Mouse (Mus musculus) kidney, embryonic 14.5 days (tissue): Measurements from ENCODE around the gene Tex261. TPM values are rescaled to one million over a fixed set of nuclear protein-coding genes. Genes with fewer than 3 reads are reported as not detected.

Source experiments
- ATAC-seq: fragments of 200-750 bp; cut with Nextera tagmentation; 2 replicates; pipeline ENCODE4 v1.8.0; 2017; ENCODE audit warnings: moderate number of reproducible peaks, mild to moderate bottlenecking, moderate TSS enrichment, moderate library complexity; ENCODE audit not compliant: low FRiP score, low TSS enrichment
- H3K27ac ChIP-seq: fragments of 300-500 bp; sonication (generic); 2 replicates; pipeline ENCODE4 v1.5.1; 2014; ENCODE audit warnings: low read depth, mild to moderate bottlenecking, low read length, moderate library complexity, mixed read lengths
- H3K27me3 ChIP-seq: fragments of 300-500 bp; sonication (generic); 2 replicates; pipeline ENCODE4 v1.6.1; 2014; ENCODE audit warnings: mild to moderate bottlenecking, low read length; ENCODE audit not compliant: control insufficient read depth, insufficient read depth
- H3K36me3 ChIP-seq: fragments of 300-500 bp; sonication (generic); 2 replicates; pipeline ENCODE4 v1.6.1; 2014; ENCODE audit warnings: low read length, mixed read lengths; ENCODE audit not compliant: control insufficient read depth, insufficient read depth
- H3K4me1 ChIP-seq: fragments of 300-500 bp; sonication (generic); 2 replicates; pipeline ENCODE4 v1.6.1; 2014; ENCODE audit warnings: low read length, mixed read lengths; ENCODE audit not compliant: control insufficient read depth, insufficient read depth
- H3K4me2 ChIP-seq: fragments of 300-500 bp; sonication (generic); replicated peaks from 2 replicates; pipeline ENCODE4 v1.6.1; 2014; ENCODE audit warnings: low read depth, mild to moderate bottlenecking, low read length
- H3K4me3 ChIP-seq: fragments of 300-500 bp; sonication (generic); 2 replicates; pipeline ENCODE4 v1.5.1; 2014; ENCODE audit warnings: mild to moderate bottlenecking, low read length
- H3K9ac ChIP-seq: fragments of 300-500 bp; sonication (generic); 2 replicates; pipeline ENCODE4 v1.6.1; 2014; ENCODE audit warnings: low read depth, mild to moderate bottlenecking, low read length, moderate library complexity
- H3K9me3 ChIP-seq: fragments of 300-500 bp; sonication (generic); 2 replicates; pipeline ENCODE4 v1.6.1; 2016; ENCODE audit warnings: low read length; ENCODE audit not compliant: control insufficient read depth
- WGBS: fragments of 180-500 bp; shearing (Covaris S2); extraction: QIAGEN DNeasy Blood & Tissue Kit; methylation state at CpG from one replicate; pipeline ENCODE4 v1.1.7; 2014; 5-methylcytosine and 5-hydroxymethylcytosine counted together
- polyA plus RNA-seq: library from polyadenylated mRNA; unstranded; fragments of >200 nt; fragmentation: Nextera tagmentation; extraction: Ambion mirVana; gene quantifications from 2 replicates; pipeline ENCODE4 v1.2.1, GENCODE M21; 2014

Tex261 gene
- polyA plus RNA-seq, 1 experiment from 2014 or later: 67.3 TPM

DNA sequence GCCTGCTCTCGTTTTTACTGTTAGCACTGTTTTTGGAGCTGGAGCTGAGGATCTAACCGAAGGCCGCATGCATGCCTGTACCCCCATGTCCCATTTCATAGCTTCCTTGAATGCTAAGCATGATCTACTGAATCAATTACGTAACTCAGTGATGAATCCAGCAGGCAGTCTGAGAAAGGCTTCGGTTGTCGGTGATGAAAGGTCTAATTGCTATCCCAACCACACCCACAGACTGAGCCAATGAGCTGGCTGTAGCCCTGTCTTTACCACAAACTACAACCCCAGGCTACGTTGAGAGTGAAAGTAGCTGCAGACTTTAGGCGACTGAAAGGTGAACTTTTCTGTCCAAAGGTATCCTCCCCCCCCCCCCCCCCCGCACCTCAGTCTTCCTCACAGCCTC is 1.5 kb downstream of the Tex261 start:
- no peak for ATAC-seq
- peak overlapping the region; percentile 84 for H3K4me2 ChIP-seq
- H3K4me3 ChIP-seq: peak overlapping the region; percentile 96; the same call in 1 of the 2 replicates
- no peak overlapping the region for H3K27ac ChIP-seq
- H3K9me3 ChIP-seq: no peaks in the 10 kb centered on the region
- H3K4me1 ChIP-seq: 0 out of 2 replicates have a peak, but pooled peaks cover 5% of the 10 kb centered on the region
- 54% methylated on average over 8 of the region's 9 CpGs for WGBS
- H3K9ac ChIP-seq: peak overlapping the region; percentile 93; the same call in 1 of the 2 replicates
- peaks cover 33% of the 10 kb centered on the region for H3K36me3 ChIP-seq
- no peaks in the 10 kb centered on the region for H3K27me3 ChIP-seq

DNA sequence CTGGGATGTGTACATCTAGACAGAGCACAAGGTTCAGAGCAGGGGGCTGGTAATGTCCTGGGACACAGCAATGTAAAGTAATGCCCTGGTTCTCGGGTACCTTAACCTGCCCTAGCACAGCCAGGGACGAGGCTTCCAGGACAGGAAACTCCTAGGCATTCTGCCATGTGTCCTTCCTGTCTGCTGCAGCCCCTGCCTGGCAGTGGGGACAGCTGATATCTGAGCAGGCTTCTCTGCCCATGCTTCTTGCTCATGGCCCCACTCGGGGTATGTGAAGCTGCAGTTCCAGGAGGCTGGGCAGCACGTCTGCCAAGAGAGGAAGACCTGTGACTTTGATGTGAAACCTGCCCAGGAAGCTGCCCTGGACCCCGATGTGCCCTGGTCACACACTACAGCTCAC is 7.1 kb downstream of the Tex261 start:
- Histone ChIP-seq H3K27ac (no peak overlapping the region), H3K36me3 (peaks cover 37% of the 10 kb centered on the region), H3K4me2 (no peak overlapping the region), H3K27me3 (no peaks in the 10 kb centered on the region), H3K9ac (no peak overlapping the region), H3K4me3 (no peak overlapping the region), H3K4me1 (no peaks in the 10 kb centered on the region), H3K9me3 (no peaks in the 10 kb centered on the region)
- ATAC-seq: no peak
- WGBS: 66% methylated on average over 5 of the region's 5 CpGs

DNA sequence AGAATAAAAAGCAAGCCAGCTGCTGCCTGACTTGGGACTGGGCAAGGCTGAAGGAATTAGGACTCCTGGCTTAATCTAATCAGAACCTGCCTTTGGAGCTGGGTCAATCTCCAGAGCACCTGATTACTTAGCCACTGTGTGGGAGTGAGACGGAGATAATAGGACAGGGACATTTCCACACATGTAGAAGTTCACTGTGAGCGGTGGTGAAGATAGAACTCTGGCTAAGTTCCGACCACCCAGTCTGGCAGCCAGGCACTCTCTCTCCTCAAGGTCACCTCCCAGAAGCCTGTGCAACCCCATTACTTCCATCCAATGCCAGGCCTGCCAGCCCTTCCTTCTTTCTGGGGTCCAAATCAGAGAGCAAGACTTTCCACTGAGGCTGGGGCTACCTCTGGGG is 8.6 kb downstream of the Tex261 start:
- peaks cover 29% of the 10 kb centered on the region for H3K36me3 ChIP-seq
- H3K4me1 ChIP-seq: peaks cover 7% of the 10 kb centered on the region
- 81% methylated on average over 3 of the region's 3 CpGs for WGBS
- ATAC-seq: no peak
- peaks cover 8% of the 10 kb centered on the region; the same call in 1 of the 2 replicates for H3K27me3 ChIP-seq
- no peaks in the 10 kb centered on the region for H3K9me3 ChIP-seq
- H3K27ac ChIP-seq: no peak overlapping the region
- no peak overlapping the region for H3K4me2 ChIP-seq
- no peak overlapping the region for H3K9ac ChIP-seq
- no peak overlapping the region for H3K4me3 ChIP-seq

DNA sequence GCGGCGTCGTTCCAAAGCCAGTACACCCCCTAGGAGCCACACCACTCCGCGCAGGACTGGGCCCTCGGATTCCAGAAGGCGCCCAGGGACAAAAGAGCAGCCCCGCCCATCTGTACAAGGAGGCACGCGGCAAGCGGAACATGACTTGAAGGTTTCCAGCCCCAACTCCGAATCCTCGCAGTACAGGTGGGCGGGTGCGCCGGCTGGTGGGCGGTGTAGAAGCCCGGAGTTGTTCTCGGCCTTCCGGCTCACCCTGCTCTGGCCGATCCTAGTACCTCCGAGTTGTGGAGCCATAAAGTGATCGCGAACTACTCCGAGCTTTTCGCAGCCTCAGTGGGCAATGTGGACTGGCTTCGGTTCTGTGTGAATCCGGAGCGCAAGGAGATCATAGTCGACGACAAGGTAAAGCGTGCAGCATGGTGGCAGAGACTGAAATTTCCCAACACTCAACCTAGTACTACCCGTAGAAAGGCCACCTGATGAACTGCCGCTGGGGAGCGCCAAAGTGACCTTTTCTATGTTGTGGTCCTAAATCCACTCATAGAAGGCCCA is 12.7 kb downstream of the Tex261 start:
- WGBS: 1% methylated on average over 35 of the region's 35 CpGs
- Histone ChIP-seq H3K27ac (no peak overlapping the region), H3K27me3 (peaks cover 31% of the 10 kb centered on the region), H3K9ac (peak overlapping the region; percentile 42; the same call in 1 of the 2 replicates), H3K4me2 (peak overlapping the region; percentile 62), H3K4me1 (peaks cover 7% of the 10 kb centered on the region), H3K4me3 (peak overlapping the region; percentile 36), H3K36me3 (no peaks in the 10 kb centered on the region), H3K9me3 (no peaks in the 10 kb centered on the region)
- peak; percentile 78 for ATAC-seq

DNA sequence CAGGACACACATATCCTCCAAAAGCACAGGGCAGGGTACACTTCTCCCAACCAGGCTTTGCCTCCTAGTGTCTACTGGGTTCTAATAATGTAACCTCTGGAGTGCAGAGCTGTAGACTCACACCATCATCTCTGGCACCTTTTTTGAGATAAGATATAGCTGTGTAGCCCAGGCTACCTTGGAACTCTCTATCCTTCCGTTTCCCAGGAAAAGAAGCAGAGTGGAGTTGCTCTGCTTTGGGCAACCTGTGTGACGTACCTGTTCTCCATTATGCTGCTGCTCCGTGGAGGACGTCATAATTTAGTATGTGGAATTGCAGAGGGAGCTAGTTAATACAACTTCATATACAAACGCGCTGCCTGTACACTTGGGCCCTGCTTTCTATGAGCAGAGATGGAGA is 13.3 kb downstream of the Tex261 start, which contains the start of gene Ankrd53:
Ankrd53 (plus strand) TSS at position 301 of the 400 bp plus-strand sequence.
- Histone ChIP-seq H3K27ac (no peak within 1 kb of the TSS), H3K9ac (peak within 1 kb of the TSS; percentile 42; the same call in 1 of the 2 replicates), H3K36me3 (no peaks in the 10 kb centered on the region), H3K27me3 (peaks cover 37% of the 10 kb centered on the region), H3K4me2 (peak within 1 kb of the TSS; percentile 62), H3K9me3 (no peaks in the 10 kb centered on the region), H3K4me1 (peaks cover 7% of the 10 kb centered on the region), H3K4me3 (peak within 1 kb of the TSS; percentile 36)
- 0 out of 2 replicates have a peak, but pooled peaks have one; percentile 1 for ATAC-seq
- 25% methylated on average over 6 of the region's 6 CpGs for WGBS

DNA sequence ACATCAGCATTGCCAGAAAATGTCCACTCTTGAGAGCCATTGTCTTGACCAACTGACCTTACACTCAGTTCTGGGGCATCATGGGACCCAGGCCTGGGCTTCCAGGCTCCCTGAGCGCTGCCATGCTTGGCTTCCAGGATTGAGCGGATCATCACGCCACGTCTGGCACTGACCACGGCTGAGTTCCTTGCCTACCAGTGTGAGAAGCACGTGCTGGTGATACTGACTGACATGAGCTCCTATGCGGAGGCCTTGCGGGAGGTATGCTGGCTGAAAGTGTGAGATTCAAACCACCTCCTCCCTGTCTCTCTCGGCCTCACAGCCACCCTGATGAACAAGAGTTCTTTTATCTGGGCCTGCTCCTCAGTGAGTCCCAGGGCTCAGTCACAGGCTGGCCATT is 19.6 kb downstream of the Tex261 start:
- H3K27me3 ChIP-seq: peaks cover 41% of the 10 kb centered on the region
- no peak overlapping the region for H3K4me3 ChIP-seq
- no peaks in the 10 kb centered on the region for H3K4me1 ChIP-seq
- H3K4me2 ChIP-seq: no peak overlapping the region
- 82% methylated on average over 9 of the region's 9 CpGs for WGBS
- no peak for ATAC-seq
- no peak overlapping the region for H3K9ac ChIP-seq
- no peaks in the 10 kb centered on the region for H3K36me3 ChIP-seq
- no peaks in the 10 kb centered on the region for H3K9me3 ChIP-seq
- H3K27ac ChIP-seq: no peak overlapping the region

DNA sequence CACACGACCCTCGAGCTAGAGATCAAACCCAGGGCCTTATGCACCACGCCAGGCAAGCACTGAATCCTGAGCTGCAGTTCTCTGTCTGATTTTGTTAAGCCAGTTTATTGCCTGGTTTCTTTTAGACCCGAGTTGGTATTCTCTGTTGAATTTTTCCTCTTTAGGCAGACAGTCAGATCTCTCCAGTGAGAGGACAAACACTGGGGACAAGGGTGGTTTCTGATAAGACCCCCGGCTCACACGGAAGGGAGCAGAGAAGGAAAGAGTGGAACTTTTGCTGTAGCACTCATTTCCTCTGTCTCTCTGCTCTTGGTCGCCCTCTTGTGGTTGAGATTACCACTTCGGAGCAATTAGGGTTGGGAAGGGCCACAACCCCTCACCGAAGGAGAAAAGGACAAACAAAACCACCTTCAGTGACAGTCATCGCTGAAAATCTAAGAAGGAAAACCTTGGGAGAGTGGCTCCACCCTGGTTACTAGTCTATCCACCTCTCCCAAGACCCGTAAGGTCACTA is 25.4 kb downstream of the Tex261 start:
- Histone ChIP-seq H3K27ac (no peak overlapping the region), H3K4me1 (no peaks in the 10 kb centered on the region), H3K4me3 (no peak overlapping the region), H3K27me3 (peaks cover 5% of the 10 kb centered on the region), H3K36me3 (no peaks in the 10 kb centered on the region), H3K9me3 (no peaks in the 10 kb centered on the region), H3K4me2 (no peak overlapping the region), H3K9ac (no peak overlapping the region)
- 9% methylated on average over 11 of the region's 11 CpGs for WGBS
- no peak for ATAC-seq

DNA sequence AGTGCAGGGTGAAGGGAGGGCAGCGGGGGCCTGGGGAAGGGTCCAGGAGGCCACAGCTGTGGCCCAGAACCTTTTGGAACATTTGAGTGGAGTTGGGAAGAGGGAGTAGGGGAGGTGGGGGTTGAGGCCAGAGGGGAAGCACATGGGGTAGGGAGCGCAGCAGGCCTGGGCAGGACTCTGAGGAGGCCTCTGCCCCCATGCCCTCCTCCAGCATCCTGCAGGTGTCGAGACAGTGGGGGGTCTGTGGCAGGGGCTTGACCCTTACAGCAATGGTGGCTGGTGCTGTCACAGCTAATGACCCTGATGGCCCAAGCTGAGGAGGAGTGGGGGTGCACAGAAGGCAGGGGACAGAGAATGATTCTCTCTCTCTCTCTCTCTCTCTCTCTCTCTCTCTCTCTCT is 26.3 kb downstream of the Tex261 start:
- no peak overlapping the region for H3K4me3 ChIP-seq
- no peaks in the 10 kb centered on the region for H3K36me3 ChIP-seq
- H3K9ac ChIP-seq: no peak overlapping the region
- no peak overlapping the region for H3K27ac ChIP-seq
- no peak for ATAC-seq
- no peaks in the 10 kb centered on the region for H3K9me3 ChIP-seq
- H3K4me2 ChIP-seq: no peak overlapping the region
- 43% methylated on average over 3 of the region's 3 CpGs for WGBS
- no peaks in the 10 kb centered on the region for H3K4me1 ChIP-seq
- peaks cover 7% of the 10 kb centered on the region for H3K27me3 ChIP-seq

DNA sequence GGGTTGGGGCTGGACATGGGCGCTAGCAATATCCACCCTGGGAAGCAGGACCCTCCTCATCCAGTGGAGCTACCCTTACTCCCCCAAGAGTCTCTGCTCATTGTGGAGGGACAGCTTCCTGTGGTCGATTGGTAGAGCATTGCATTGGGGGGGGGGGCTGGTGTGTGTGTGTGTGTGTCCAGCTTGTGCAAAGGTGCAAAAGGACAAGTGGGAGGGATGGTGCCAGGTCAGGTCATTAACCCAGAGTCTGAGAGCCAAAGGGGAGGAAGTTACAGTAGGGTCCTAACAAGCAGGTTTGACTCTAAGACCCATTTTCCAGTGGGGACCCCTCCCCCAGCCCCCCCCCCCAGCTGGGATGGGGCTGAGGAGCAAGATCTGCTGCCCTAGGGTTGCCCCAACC is 30.1 kb downstream of the Tex261 start:
- ATAC-seq: no peak
- Histone ChIP-seq H3K4me2 (no peak overlapping the region), H3K4me1 (no peaks in the 10 kb centered on the region), H3K36me3 (no peaks in the 10 kb centered on the region), H3K27me3 (peaks cover 3% of the 10 kb centered on the region), H3K9ac (no peak overlapping the region), H3K4me3 (no peak overlapping the region), H3K27ac (no peak overlapping the region), H3K9me3 (no peaks in the 10 kb centered on the region)
- WGBS: 61% methylated on average over 2 of the region's 2 CpGs
